Mouse (Mus musculus): Measurements from ENCODE around the gene Tedc1.
A peak's percentile ranks its signal among the peaks of the same experiment; 100 is the strongest.

GRCm38 (mm10) chr12:113139908-113140615 lies 16.2 kb upstream of the Tedc1 start, which contains the start of gene Crip2:
- peak; percentile 78 for TF ChIP-seq POLR2A (IDR thresholded peaks at IDR 0.05; ENCODE audit: low read depth, low read length)
- TF ChIP-seq CTCF (IDR thresholded peaks at IDR 0.05; ENCODE audit: borderline replicate concordance, insufficient read depth, low read length) = no peak
